Comparison of ENCODE assay signal across 25 mouse cellular contexts in the genomic region with DNA sequence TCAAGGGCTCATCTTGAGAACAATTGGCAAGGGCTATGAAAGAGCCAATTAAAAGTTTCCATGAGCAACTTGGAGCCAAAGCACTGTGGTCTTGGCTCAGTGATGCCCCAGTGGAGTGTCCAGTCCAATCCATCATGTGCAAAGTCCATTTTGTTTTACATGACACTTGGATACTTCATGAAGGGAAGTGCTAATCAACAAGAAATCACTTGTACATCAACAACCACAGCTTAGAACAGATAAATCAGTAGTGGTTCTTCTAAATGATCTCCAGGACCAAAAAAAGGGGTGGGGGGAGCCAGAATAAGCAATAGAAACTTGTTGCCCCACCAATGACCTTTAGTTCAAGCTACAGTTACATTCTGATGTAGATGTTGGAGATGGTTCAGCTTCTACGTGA.
"Had no signal": no experiment of that assay in that cellular context is flagged by ENCODE, and none has a peak within 500 bp of the region (broad histone marks: within the 10 kb centered on the region; RNA-seq: fewer than 3 reads in every experiment).

No protein-coding gene starts in this region.

- H3K9ac ChIP-seq: heart, embryonic 12.5 days; hindbrain, embryonic 12.5 days; hindbrain, embryonic 14.5 days; intestine, embryonic 15.5 days; limb, embryonic 13.5 days; limb, embryonic 15.5 days had no signal

- H3K27ac ChIP-seq: gastrocnemius, adult 2 months; heart, embryonic 10.5 days; hindbrain, embryonic 10.5 days; hindbrain, embryonic 12.5 days; hindbrain, embryonic 14.5 days; intestine, embryonic 15.5 days; layer of hippocampus, adult 2 months; limb, embryonic 13.5 days; limb, embryonic 15.5 days had no signal

- H3K4me3 ChIP-seq: gastrocnemius, adult 2 months; heart, embryonic 10.5 days; heart, embryonic 12.5 days; hindbrain, embryonic 10.5 days; hindbrain, embryonic 12.5 days; intestine, embryonic 15.5 days; layer of hippocampus, adult 2 months; limb, embryonic 13.5 days; limb, embryonic 15.5 days had no signal

- ATAC-seq: hindbrain, embryonic 16.5 days; inflammation-experienced regulatory T-cells, adult 6 months; intestine, embryonic 15.5 days; intestine, postnatal 0 days had no signal

- DNase-seq: gastrocnemius, adult 2 months; gastrocnemius, postnatal 10 days; gastrocnemius, postnatal 25 days; heart, adult 18-20 months; heart, postnatal 10 days; heart, postnatal 4 days; kidney, adult 18-20 months; kidney, adult 8-10 months; kidney, postnatal 10 days; kidney, postnatal 25 days; kidney, postnatal 4 days; layer of hippocampus, postnatal 36 days; left cerebral cortex, postnatal 4 days had no signal

- H3K9me3 ChIP-seq: heart, embryonic 10.5 days; heart, embryonic 12.5 days; hindbrain, embryonic 10.5 days; hindbrain, embryonic 12.5 days; intestine, embryonic 15.5 days; limb, embryonic 13.5 days; limb, embryonic 15.5 days had no signal

- H3K36me3 ChIP-seq: heart, embryonic 10.5 days; heart, embryonic 12.5 days; hindbrain, embryonic 10.5 days; hindbrain, embryonic 12.5 days; intestine, embryonic 15.5 days; limb, embryonic 13.5 days; limb, embryonic 15.5 days had no signal

- H3K27me3 ChIP-seq: heart, embryonic 12.5 days; hindbrain, embryonic 12.5 days; intestine, embryonic 15.5 days; limb, embryonic 13.5 days; limb, embryonic 15.5 days had no signal

- H3K4me2 ChIP-seq: heart, embryonic 12.5 days; hindbrain, embryonic 12.5 days; hindbrain, embryonic 14.5 days; intestine, embryonic 15.5 days; limb, embryonic 13.5 days; limb, embryonic 15.5 days had no signal

- H3K4me1 ChIP-seq: hindbrain, embryonic 12.5 days; intestine, embryonic 15.5 days; limb, embryonic 13.5 days; limb, embryonic 15.5 days had no signal
